Mouse (Mus musculus) CH12.LX (cell line): ENCODE results near the gene Gm21190. TPM values are rescaled to one million over a fixed set of nuclear protein-coding genes. Genes with fewer than 3 reads are reported as not detected.

Source experiments
- polyA plus RNA-seq: library from polyadenylated mRNA; unstranded; fragments of >175 nt; gene quantifications from 2 replicates; pipeline ENCODE4 v1.2.1, GENCODE M21; 2012; ENCODE audit warnings: low read depth; ENCODE audit not compliant: insufficient read length
- total RNA-seq, 2 experiments: library from RNA; depleted of rRNA; stranded (reverse); fragments of 300-350 nt in 1 of 2; fragments of >200 nt in 1 of 2; gene quantifications; 2 replicates each; pipeline ENCODE4 v1.2.3; 2012 to 2014

Gene Gm21190
- total and polyA plus RNA-seq, 3 experiments: not detected

Other genes starting within 250 kb of the Gm21190 start
- gene Gm21149, start 52.7 kb downstream of the Gm21190 start, total RNA-seq (2012; rRNA removed): not detected in 2 replicates
- gene Gm21149, start 52.7 kb downstream of the Gm21190 start, total RNA-seq (2014; rRNA removed): not detected in 2 replicates
- not detected in 2 replicates for gene Gm21149, start 52.7 kb downstream of the Gm21190 start, polyA plus RNA-seq
- not detected in 2 replicates for gene Gm21083, start 48.1 kb upstream of the Gm21190 start, total RNA-seq (2012; rRNA removed)
- not detected in 2 replicates for gene Gm21083, start 48.1 kb upstream of the Gm21190 start, total RNA-seq (2014; rRNA removed)
- not detected in 2 replicates for gene Gm21083, start 48.1 kb upstream of the Gm21190 start, polyA plus RNA-seq
- gene Speer4d, start 89.8 kb upstream of the Gm21190 start, total RNA-seq (2012; rRNA removed): not detected in 2 replicates
- gene Speer4d, start 89.8 kb upstream of the Gm21190 start, total RNA-seq (2014; rRNA removed): not detected in 2 replicates
- not detected in 2 replicates for gene Speer4d, start 89.8 kb upstream of the Gm21190 start, polyA plus RNA-seq
- not detected in 2 replicates for gene 4930572O03Rik, start 127.8 kb upstream of the Gm21190 start, total RNA-seq (2012; rRNA removed)
- gene 4930572O03Rik, start 127.8 kb upstream of the Gm21190 start, total RNA-seq (2014; rRNA removed): not detected in 2 replicates
- gene 4930572O03Rik, start 127.8 kb upstream of the Gm21190 start, polyA plus RNA-seq: not detected in 2 replicates
- gene Speer4c, start 185.0 kb upstream of the Gm21190 start, total RNA-seq (2012; rRNA removed): not detected in 2 replicates
- gene Speer4c, start 185.0 kb upstream of the Gm21190 start, total RNA-seq (2014; rRNA removed): not detected in 2 replicates
- not detected in 2 replicates for gene Speer4c, start 185.0 kb upstream of the Gm21190 start, polyA plus RNA-seq